Mouse (Mus musculus) stomach, embryonic 15.5 days (tissue): ENCODE data around the gene 1700123O20Rik. TPM values are rescaled to one million over a fixed set of nuclear protein-coding genes. Genes with fewer than 3 reads are reported as not detected.

Experiments
- ATAC-seq: fragments of 200-750 bp; cut with Nextera tagmentation; 2 replicates; pipeline ENCODE4 v1.8.0; 2017; ENCODE audit warnings: low read depth, moderate number of reproducible peaks, moderate TSS enrichment; ENCODE audit not compliant: insufficient read depth, low FRiP score
- H3K27ac ChIP-seq: fragments of 300-500 bp; sonication (generic); 2 replicates; pipeline ENCODE4 v1.5.1; 2015; ENCODE audit warnings: mild to moderate bottlenecking, inconsistent platforms
- H3K27me3 ChIP-seq: fragments of 300-500 bp; sonication (generic); replicated peaks from 2 replicates; pipeline ENCODE4 v1.6.1; 2015; ENCODE audit warnings: inconsistent platforms
- H3K36me3 ChIP-seq: fragments of 300-500 bp; sonication (generic); 2 replicates; pipeline ENCODE4 v1.6.1; 2015; ENCODE audit warnings: inconsistent platforms
- H3K4me1 ChIP-seq: fragments of 300-500 bp; sonication (generic); 2 replicates; pipeline ENCODE4 v1.6.1; 2015; ENCODE audit warnings: inconsistent platforms
- H3K4me2 ChIP-seq: fragments of 300-500 bp; sonication (generic); 2 replicates; pipeline ENCODE4 v1.6.1; 2015; ENCODE audit warnings: mild to moderate bottlenecking, inconsistent platforms
- H3K4me3 ChIP-seq: fragments of 300-500 bp; sonication (generic); replicated peaks from 2 replicates; pipeline ENCODE4 v1.5.1; 2015; ENCODE audit warnings: inconsistent platforms
- H3K9ac ChIP-seq: fragments of 300-500 bp; sonication (generic); 2 replicates; pipeline ENCODE4 v1.6.1; 2015; ENCODE audit warnings: inconsistent platforms
- H3K9me3 ChIP-seq: fragments of 300-500 bp; sonication (generic); 2 replicates; pipeline ENCODE4 v1.6.1; 2016; ENCODE audit warnings: inconsistent platforms
- WGBS: fragments of 180-500 bp; shearing (Covaris S2); methylation state at CpG from one replicate; pipeline ENCODE4 v1.1.7; 2015; 5-methylcytosine and 5-hydroxymethylcytosine counted together
- polyA plus RNA-seq: library from polyadenylated mRNA; unstranded; fragments of >200 nt; fragmentation: Nextera tagmentation; extraction: Ambion mirVana; gene quantifications from 2 replicates; pipeline ENCODE4 v1.2.1, GENCODE M21; 2015

The 1700123O20Rik gene
- polyA plus RNA-seq, 1 experiment from 2014 or later = 84.8 TPM

DNA sequence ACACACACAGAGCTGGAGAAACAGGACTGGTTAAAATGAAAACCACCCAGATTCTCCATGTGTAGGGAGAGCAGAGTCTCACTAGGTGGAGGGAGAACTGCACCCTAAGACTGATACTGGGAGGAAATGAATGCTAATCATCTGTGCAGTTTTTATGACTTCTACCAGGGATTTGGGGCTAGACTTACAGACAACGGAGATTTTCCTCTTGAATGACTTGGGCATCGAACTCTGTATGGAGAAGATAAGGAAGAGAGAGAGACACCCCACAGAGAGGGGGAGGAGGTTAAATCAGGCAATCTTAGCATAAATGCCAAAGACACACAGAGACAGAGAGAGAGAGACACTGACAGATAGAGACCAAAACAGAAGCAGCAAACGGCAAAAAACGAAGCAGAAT is 38.1 kb upstream of the 1700123O20Rik start:
- no peak for ATAC-seq
- Histone ChIP-seq H3K9ac (no peak overlapping the region), H3K4me1 (peaks cover 7% of the 10 kb centered on the region), H3K9me3 (no peaks in the 10 kb centered on the region), H3K27ac (no peak overlapping the region), H3K4me3 (no peak overlapping the region), H3K36me3 (peaks cover 73% of the 10 kb centered on the region), H3K4me2 (no peak overlapping the region), H3K27me3 (no peaks in the 10 kb centered on the region)
- 79% methylated on average over 4 of the region's 4 CpGs for WGBS

DNA sequence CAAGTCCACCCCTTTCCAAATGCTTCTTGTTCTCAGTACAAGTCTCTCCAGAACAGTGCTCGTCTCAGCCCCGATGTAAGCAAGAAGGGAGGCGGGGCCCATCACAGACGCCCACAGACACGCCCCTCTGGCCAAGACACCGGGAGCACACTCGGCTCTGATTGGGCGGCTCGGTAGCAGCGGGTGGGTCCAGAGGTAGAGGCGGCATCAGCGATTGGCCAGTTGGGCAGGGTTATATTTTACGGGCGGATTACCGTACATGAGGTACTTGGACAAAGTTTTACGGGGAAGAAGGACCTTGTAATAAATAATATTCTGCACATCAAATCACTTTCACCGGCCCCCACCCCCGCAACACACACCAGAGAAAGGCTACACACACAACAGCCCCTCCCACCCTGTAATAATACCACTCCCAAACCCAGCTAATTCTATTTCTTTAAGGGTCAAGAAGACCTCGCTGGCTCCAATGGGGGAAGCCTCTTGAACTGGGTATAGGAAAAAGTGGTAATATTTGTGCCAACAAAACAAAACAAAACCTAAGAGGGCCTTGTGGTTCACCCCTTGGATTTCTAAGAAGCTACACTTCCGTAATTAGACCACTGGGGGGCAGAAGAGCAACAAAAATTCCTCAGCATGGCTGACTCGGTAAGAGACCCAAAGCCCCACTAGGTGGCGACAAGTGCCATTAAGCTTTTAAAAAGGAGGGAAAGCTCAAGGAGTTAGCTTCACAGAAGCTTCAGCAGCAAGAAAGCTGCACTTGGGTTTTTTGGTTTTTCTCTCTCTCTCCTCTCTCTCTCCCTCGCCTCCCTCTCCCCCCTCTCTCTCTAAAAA is 35.2 kb upstream of the 1700123O20Rik start:
- H3K9ac ChIP-seq = no peak overlapping the region
- peak; percentile 53; the same call in 1 of the 2 replicates for ATAC-seq
- no peaks in the 10 kb centered on the region for H3K9me3 ChIP-seq
- WGBS = 56% methylated on average over 23 of the region's 23 CpGs
- H3K4me1 ChIP-seq = peaks cover 14% of the 10 kb centered on the region
- H3K27ac ChIP-seq = peak overlapping the region; percentile 41; the same call in 1 of the 2 replicates
- H3K4me2 ChIP-seq = no peak overlapping the region
- peaks cover 50% of the 10 kb centered on the region for H3K36me3 ChIP-seq
- H3K4me3 ChIP-seq = no peak overlapping the region
- H3K27me3 ChIP-seq = no peaks in the 10 kb centered on the region

DNA sequence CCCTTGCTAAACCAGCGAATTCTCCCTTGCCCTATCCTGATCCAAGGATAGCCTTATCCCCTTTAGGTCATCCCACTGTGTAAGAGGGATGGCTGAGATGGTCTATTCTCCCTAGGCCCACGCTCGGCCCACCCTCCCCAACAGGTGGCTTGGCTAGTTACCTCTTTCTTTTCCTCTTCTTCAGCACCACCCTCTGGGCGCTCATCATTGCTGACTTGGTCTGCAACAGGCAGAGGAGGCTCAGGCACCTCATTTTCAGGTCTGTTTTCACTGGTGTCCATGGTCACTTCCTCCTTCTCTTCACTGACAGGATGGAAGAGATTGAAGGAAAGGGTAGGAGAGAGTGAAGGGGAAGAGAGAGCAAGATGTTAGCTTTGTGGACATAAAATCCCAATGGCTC is 34.5 kb upstream of the 1700123O20Rik start:
- H3K9me3 ChIP-seq = no peaks in the 10 kb centered on the region
- H3K36me3 ChIP-seq = peaks cover 50% of the 10 kb centered on the region
- no peaks in the 10 kb centered on the region for H3K27me3 ChIP-seq
- 75% methylated on average over 4 of the region's 4 CpGs for WGBS
- H3K27ac ChIP-seq = peak overlapping the region; percentile 41
- H3K4me2 ChIP-seq = no peak overlapping the region
- H3K4me1 ChIP-seq = peaks cover 14% of the 10 kb centered on the region
- no peak for ATAC-seq
- H3K9ac ChIP-seq = no peak overlapping the region
- no peak overlapping the region for H3K4me3 ChIP-seq

DNA sequence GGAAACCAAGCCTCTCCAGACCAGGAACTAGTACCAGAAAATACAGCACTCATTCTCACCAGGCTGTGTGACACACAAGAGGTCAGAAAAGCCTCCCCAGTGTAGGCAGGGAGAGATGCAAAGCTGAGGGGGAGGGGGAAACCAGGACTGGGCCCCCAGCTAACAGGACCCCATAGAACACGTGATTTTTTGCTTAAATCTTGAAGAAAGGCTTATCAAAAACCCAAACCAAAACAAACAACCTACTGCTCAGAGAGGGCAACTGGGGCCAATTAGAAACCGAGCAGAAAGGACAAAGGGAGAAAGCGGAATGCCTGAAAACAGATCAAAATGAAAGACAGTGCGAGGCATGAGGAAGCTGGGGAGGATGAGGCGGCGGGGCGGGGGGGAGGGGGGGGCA is 33.2 kb upstream of the 1700123O20Rik start:
- no peaks in the 10 kb centered on the region for H3K27me3 ChIP-seq

DNA sequence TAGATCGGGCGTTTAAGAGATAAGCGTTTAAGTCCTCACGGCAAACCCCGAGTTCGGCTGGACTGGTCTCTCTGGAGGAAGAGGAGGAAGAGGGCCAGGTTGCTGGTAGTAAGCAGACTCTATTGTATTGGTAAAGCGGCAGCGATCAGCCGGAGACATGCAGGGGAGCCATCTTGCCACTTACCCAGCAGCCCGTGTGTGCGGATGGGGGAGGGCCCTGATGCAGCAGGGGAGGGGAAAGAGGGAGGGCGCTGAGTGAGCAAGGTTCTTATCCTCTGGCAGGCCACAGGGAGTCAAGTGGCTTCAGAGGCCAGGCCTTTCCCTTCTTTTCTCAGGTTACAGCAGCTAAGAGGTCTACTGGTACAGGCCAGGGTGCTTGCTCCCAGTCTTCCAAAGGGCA is 32.5 kb upstream of the 1700123O20Rik start:
- Histone ChIP-seq H3K36me3 (peaks cover 42% of the 10 kb centered on the region), H3K4me1 (peaks cover 14% of the 10 kb centered on the region), H3K27me3 (no peaks in the 10 kb centered on the region), H3K4me2 (peak overlapping the region; percentile 60), H3K4me3 (peak overlapping the region; percentile 65), H3K27ac (peak overlapping the region; percentile 80), H3K9ac (peak overlapping the region; percentile 52; the same call in 1 of the 2 replicates), H3K9me3 (no peaks in the 10 kb centered on the region)
- peak; percentile 87 for ATAC-seq
- under 1% methylated on average over 12 of the region's 12 CpGs for WGBS

More for the DNA sequence above, 33.2 kb upstream of the 1700123O20Rik start:
- peaks cover 49% of the 10 kb centered on the region for H3K36me3 ChIP-seq
- peak overlapping the region; percentile 60 for H3K4me2 ChIP-seq
- ATAC-seq = no peak
- H3K27ac ChIP-seq = peak overlapping the region; percentile 80; the same call in 1 of the 2 replicates
- H3K9me3 ChIP-seq = no peaks in the 10 kb centered on the region
- peak overlapping the region; percentile 65 for H3K4me3 ChIP-seq
- peak overlapping the region; percentile 52; the same call in 1 of the 2 replicates for H3K9ac ChIP-seq
- under 1% methylated on average over 7 of the region's 7 CpGs for WGBS
- peaks cover 14% of the 10 kb centered on the region for H3K4me1 ChIP-seq

DNA sequence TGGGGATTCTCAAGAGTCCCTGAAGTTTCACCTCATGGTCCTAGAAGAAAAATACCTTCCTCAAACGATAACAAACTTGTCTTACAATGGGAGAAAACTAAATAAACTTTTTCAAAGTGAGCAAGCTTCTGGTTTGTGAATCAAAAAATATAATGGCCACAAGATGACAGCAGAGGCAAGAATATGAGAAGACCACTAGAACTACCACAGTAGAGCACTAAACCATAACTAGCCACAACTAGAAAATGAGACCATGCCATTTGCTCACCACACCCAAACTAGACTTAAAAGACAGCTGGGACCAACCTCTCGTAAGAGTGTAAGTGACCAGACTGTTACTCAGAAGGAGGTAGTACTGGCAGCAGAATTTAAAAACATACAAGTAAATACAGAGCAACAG is 26.0 kb upstream of the 1700123O20Rik start:
- ATAC-seq = no peak
- Histone ChIP-seq H3K36me3 (peaks cover 66% of the 10 kb centered on the region), H3K4me3 (no peak overlapping the region), H3K27ac (no peak overlapping the region), H3K27me3 (no peaks in the 10 kb centered on the region), H3K9me3 (no peaks in the 10 kb centered on the region), H3K9ac (no peak overlapping the region), H3K4me2 (no peak overlapping the region), H3K4me1 (no peaks in the 10 kb centered on the region)
- WGBS = 87% methylated on average over 2 of the region's 2 CpGs

DNA sequence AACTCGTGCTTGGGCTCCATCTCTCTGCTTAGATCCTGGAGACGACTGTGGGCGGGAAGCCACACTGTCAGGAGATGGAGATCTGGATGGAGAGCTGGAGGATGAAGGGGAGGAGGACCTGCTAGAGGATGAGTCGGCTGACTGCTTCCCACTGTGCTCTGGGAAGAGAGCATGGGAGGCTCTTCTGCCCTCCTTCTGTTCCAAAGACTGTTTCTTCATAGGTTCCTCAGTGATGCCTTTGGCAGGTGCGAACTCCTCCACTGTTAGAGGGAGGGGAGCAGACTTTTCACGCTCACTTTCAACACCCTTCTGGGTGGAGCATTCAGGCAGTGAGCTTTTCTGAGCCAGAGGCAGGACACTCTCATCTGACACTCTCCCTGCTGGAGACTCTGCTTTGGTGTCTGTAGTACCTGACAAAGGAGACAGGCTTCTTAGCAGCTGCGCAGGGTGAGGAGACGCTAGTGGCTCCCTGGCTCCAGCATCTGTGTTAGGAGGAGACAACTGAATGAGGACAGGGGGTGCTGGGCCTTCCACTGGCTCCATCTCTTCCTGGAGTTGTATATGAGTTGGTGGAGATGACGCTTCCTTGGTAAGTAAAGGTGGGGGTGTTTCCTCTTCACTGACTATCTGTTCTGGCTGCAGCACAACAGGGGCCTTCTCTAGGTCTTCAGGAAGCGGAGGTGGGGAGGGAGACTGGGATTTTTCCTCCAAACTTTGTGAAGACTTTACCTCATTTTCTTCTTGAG is 21.4 kb upstream of the 1700123O20Rik start:
- H3K4me2 ChIP-seq = no peak overlapping the region
- no peak for ATAC-seq
- H3K4me3 ChIP-seq = no peak overlapping the region
- no peaks in the 10 kb centered on the region for H3K4me1 ChIP-seq
- peaks cover 70% of the 10 kb centered on the region for H3K36me3 ChIP-seq
- no peak overlapping the region for H3K27ac ChIP-seq
- WGBS = 90% methylated on average over 10 of the region's 10 CpGs
- no peak overlapping the region for H3K9ac ChIP-seq
- H3K9me3 ChIP-seq = no peaks in the 10 kb centered on the region
- no peaks in the 10 kb centered on the region for H3K27me3 ChIP-seq

DNA sequence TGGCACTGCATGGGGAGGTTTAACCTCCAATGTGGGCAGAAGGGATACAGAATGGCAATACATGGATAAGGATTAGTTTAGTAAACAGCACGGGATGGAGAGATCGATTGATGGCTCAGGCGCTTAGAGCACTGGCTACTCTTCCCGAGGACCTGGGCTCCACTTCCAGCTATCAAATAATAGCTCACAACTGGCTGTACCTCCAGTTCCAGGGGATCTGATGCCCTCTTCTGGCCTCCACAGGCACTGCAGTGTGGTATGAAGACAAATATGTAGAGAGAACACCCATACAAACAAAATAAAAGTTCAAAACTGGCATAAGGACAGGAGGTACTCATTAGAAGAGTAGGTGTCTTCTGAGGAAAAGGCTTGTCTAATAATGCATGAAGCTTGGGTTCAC is 16.6 kb upstream of the 1700123O20Rik start:
- no peaks in the 10 kb centered on the region for H3K4me1 ChIP-seq
- H3K4me2 ChIP-seq = no peak overlapping the region
- H3K36me3 ChIP-seq = peaks cover 52% of the 10 kb centered on the region
- no peaks in the 10 kb centered on the region for H3K9me3 ChIP-seq
- no peak for ATAC-seq
- no peak overlapping the region for H3K9ac ChIP-seq
- 80% methylated on average over 4 of the region's 4 CpGs for WGBS
- no peak overlapping the region for H3K27ac ChIP-seq
- no peak overlapping the region for H3K4me3 ChIP-seq
- H3K27me3 ChIP-seq = no peaks in the 10 kb centered on the region

DNA sequence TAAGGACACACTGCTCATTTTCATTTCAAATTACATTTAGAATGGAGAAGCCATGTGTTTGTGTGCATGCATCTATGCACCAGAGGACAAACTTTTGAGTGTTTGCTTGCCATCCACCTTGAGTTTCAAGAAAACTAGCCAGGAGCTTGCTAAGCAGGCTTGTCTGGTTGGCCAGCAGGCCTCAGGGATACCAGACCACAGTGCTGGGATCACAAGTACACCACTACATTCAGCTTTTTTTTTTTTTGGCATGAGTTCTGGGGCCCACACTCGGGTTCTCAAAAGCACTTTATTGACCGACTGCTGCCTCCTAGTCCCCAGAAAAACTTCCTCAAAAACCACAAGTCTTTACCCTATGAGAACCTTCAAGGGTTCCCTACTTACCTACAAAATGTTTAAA is 11.7 kb upstream of the 1700123O20Rik start:
- H3K4me3 ChIP-seq = no peak overlapping the region
- 57% methylated on average over 2 of the region's 2 CpGs for WGBS
- no peaks in the 10 kb centered on the region for H3K9me3 ChIP-seq
- no peak for ATAC-seq
- H3K36me3 ChIP-seq = peaks cover 38% of the 10 kb centered on the region; the same call in 1 of the 2 replicates
- no peak overlapping the region for H3K9ac ChIP-seq
- no peak overlapping the region for H3K27ac ChIP-seq
- H3K4me2 ChIP-seq = no peak overlapping the region
- no peaks in the 10 kb centered on the region for H3K27me3 ChIP-seq
- no peaks in the 10 kb centered on the region for H3K4me1 ChIP-seq

DNA sequence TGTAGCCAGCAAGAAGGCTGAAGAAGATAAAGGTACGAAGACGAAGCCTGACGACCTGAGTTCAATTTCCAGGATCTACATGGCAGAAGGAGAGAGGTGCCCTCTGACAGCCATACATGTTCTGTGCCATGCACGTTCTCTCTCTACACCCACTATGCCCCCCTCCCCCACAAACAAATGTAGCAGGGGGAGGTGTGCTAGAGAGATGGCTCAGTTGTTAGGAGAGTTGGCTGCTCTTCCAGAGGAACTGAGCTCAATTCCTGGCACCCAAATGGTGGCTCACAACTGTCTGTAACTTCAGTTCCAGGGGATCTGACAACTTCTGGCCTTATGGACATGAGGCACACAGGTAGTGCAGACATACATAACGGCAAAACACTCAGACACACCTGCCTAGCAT is 9.7 kb upstream of the 1700123O20Rik start:
- H3K27ac ChIP-seq = no peak overlapping the region
- no peak overlapping the region for H3K4me2 ChIP-seq
- H3K27me3 ChIP-seq = no peaks in the 10 kb centered on the region
- 86% methylated on average over 5 of the region's 5 CpGs for WGBS
- H3K9me3 ChIP-seq = no peaks in the 10 kb centered on the region
- H3K9ac ChIP-seq = no peak overlapping the region
- peaks cover 36% of the 10 kb centered on the region; the same call in 1 of the 2 replicates for H3K36me3 ChIP-seq
- no peak overlapping the region for H3K4me3 ChIP-seq
- H3K4me1 ChIP-seq = no peaks in the 10 kb centered on the region
- no peak for ATAC-seq

DNA sequence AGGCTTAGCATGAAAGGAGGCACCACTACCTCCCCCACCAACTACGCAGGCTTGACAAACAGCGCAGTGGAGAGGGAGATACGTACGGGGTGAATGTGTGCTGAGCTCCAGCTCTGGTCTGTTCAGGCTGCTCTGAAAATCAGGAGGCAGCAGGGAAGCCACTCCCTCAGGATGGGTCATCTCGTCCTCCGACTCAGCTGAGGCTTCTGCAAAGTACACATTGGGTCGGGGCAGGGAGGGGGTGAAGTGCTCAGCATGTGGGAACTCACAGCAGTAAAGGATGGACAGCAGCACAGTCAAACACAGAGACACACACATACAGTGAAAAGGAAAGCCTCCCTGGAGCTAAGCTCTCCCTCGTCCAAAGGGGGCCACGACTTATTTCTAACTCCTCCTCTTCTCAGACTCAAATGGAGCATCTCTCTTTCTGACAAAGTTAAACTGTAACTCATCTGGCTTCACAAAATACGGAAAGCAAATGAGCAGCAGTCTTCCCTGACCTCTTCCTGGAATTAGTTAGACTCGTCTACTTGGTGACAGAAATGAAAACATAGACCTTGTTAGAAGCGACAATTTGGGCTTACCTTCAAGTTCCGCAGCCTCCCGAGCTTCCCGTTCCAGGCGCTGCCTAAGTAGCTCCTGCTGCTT is 7.2 kb upstream of the 1700123O20Rik start:
- Histone ChIP-seq H3K4me3 (no peak overlapping the region), H3K27me3 (no peaks in the 10 kb centered on the region), H3K36me3 (peaks cover 21% of the 10 kb centered on the region; the same call in 1 of the 2 replicates), H3K4me1 (no peaks in the 10 kb centered on the region), H3K4me2 (no peak overlapping the region), H3K9me3 (no peaks in the 10 kb centered on the region), H3K9ac (no peak overlapping the region), H3K27ac (no peak overlapping the region)
- WGBS = 84% methylated on average over 16 of the region's 16 CpGs
- no peak for ATAC-seq
